ENCODE assay signal across 8 mouse cellular contexts in the genomic region with DNA sequence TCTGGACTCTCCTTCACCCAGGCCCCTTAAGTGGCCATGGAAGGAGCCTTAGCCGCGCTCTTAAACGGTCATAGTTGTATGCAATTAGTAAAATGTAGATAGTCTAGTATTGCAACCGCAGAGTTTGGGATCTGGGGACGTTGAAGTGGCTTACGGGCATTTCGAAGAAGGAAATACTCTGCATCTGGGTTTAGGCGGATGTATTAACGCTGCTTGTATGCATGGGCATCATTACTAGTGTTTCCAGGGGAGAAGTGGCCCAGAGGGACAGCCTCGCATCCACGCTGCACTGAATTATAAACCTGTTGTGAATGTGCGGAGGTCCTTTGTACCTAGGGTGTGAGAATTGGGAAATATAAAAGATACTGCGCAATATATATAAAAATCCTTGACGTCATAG. TPM values are rescaled to one million over a fixed set of nuclear protein-coding genes. Genes with fewer than 3 reads are reported as not detected.
DNase-seq lines count a peak whose midpoint lies in the region; ATAC-seq and TF ChIP-seq lines count a peak whose summit lies in the region.

No protein-coding gene starts in this region.

- DNase-seq in lung, postnatal 14 days: no peak
- DNase-seq in forebrain, embryonic 10.5 days (ENCODE audit: extremely low spot score, low spot score): no peak
- DNase-seq in right cerebral cortex, adult 18-20 months: no peak
- DNase-seq in cerebellum, adult 8-10 months: no peak
- DNase-seq in gastrocnemius, postnatal 4 days (ENCODE audit: low spot score in 2 of 2): no peak

- ATAC-seq in lung, embryonic 16.5 days (ENCODE audit: low read depth): peak; percentile 8
- ATAC-seq in limb, embryonic 12.5 days (ENCODE audit: insufficient number of reproducible peaks, insufficient read depth, low FRiP score, low TSS enrichment, low read depth): no peak

- WGBS in lung, embryonic 16.5 days: 14% methylated on average over 14 of the region's 14 CpGs
- WGBS in forebrain, embryonic 10.5 days: 18% methylated on average over 14 of the region's 14 CpGs
- 12% methylated on average over 14 of the region's 14 CpGs for whole genome bisulfite sequencing in limb, embryonic 12.5 days
- WGBS in olfactory bulb, adult 2 months: 9% methylated on average over 14 of the region's 14 CpGs

- no peaks in the 10 kb centered on the region for H3K36me3 ChIP-seq in lung, embryonic 16.5 days (ENCODE audit: control insufficient read depth, insufficient read depth, low read length)
- H3K36me3 ChIP-seq in forebrain, embryonic 10.5 days (replicated peaks): no peaks in the 10 kb centered on the region
- no peaks in the 10 kb centered on the region for H3K36me3 ChIP-seq in limb, embryonic 12.5 days

- H3K27me3 ChIP-seq in lung, embryonic 16.5 days (ENCODE audit: control insufficient read depth, insufficient read depth, low read depth, low read length): no peaks in the 10 kb centered on the region
- peaks cover 23% of the 10 kb centered on the region for H3K27me3 ChIP-seq in forebrain, embryonic 10.5 days (ENCODE audit: poor library complexity, severe bottlenecking)
- peaks cover 7% of the 10 kb centered on the region; the same call in 1 of the 2 replicates for H3K27me3 ChIP-seq in limb, embryonic 12.5 days

- H3K9ac ChIP-seq in lung, embryonic 16.5 days (ENCODE audit: low read length): peak overlapping the region; percentile 93
- peak overlapping the region; percentile 70 for H3K9ac ChIP-seq in limb, embryonic 12.5 days (replicated peaks)

- peak overlapping the region; percentile 90 for H3K27ac ChIP-seq in lung, embryonic 16.5 days (ENCODE audit: low read length)
- peak overlapping the region; percentile 94 for H3K27ac ChIP-seq in forebrain, embryonic 10.5 days
- peak overlapping the region; percentile 94 for H3K27ac ChIP-seq in limb, embryonic 12.5 days
- H3K27ac ChIP-seq in olfactory bulb, adult 2 months (ENCODE audit: insufficient read depth, low read depth, low read length): peak overlapping the region; percentile 76

- H3K9me3 ChIP-seq in lung, embryonic 16.5 days (ENCODE audit: control insufficient read depth, low read length): no peaks in the 10 kb centered on the region
- H3K9me3 ChIP-seq in forebrain, embryonic 10.5 days: no peaks in the 10 kb centered on the region
- no peaks in the 10 kb centered on the region for H3K9me3 ChIP-seq in limb, embryonic 12.5 days

- peak overlapping the region; percentile 84 for H3K4me3 ChIP-seq in lung, embryonic 16.5 days (ENCODE audit: low read length)
- H3K4me3 ChIP-seq in forebrain, embryonic 10.5 days: peak overlapping the region; percentile 77
- peak overlapping the region; percentile 61 for H3K4me3 ChIP-seq in limb, embryonic 12.5 days (replicated peaks)
- peak overlapping the region; percentile 62 for H3K4me3 ChIP-seq in olfactory bulb, adult 2 months (ENCODE audit: insufficient read depth, low read depth, low read length)

- no peak for TF ChIP-seq POLR2A in olfactory bulb, adult 2 months (IDR thresholded peaks at IDR 0.05; ENCODE audit: insufficient read depth, low read depth, low read length)

- H3K4me1 ChIP-seq in lung, embryonic 16.5 days (replicated peaks; ENCODE audit: control insufficient read depth, insufficient read depth, low read length): peaks cover 7% of the 10 kb centered on the region
- peaks cover 19% of the 10 kb centered on the region for H3K4me1 ChIP-seq in forebrain, embryonic 10.5 days
- no peaks in the 10 kb centered on the region for H3K4me1 ChIP-seq in limb, embryonic 12.5 days (replicated peaks)
- 0 out of 2 replicates have a peak, but pooled peaks cover 2% of the 10 kb centered on the region for H3K4me1 ChIP-seq in olfactory bulb, adult 2 months (ENCODE audit: control insufficient read depth, insufficient read depth, low read length)

- peak overlapping the region; percentile 75 for H3K4me2 ChIP-seq in lung, embryonic 16.5 days (ENCODE audit: low read depth, low read length)
- peak overlapping the region; percentile 66 for H3K4me2 ChIP-seq in limb, embryonic 12.5 days

- TF ChIP-seq CTCF in olfactory bulb, adult 2 months (IDR thresholded peaks at IDR 0.05; ENCODE audit: insufficient read depth, low read depth, low read length): no peak

RNA-seq across cellular contexts. Expression of a gene that starts 25.9 kb away (rescaled TPM):
- polyA plus RNA-seq in lung, embryonic 16.5 days (2015; fragmentation: Nextera tagmentation; extraction: Ambion mirVana): 0.10 and 0.11 TPM in 2 replicates
- polyA plus RNA-seq in forebrain, embryonic 10.5 days (2016; fragmentation: Nextera tagmentation; extraction: Ambion mirVana): 0.65 and 0.92 TPM in 2 replicates
- 3.4 and 3.5 TPM in 2 replicates for polyA plus RNA-seq in limb, embryonic 12.5 days (2016; fragmentation: Nextera tagmentation; extraction: Ambion mirVana)
- polyA plus RNA-seq in olfactory bulb, adult 2 months (2012; ENCODE audit: insufficient read depth, insufficient read length, low replicate concordance, missing spikeins): not detected in 2 replicates
- under 1 TPM; 0.13 to 0.27 TPM for total RNA-seq in gastrocnemius, postnatal 4 days (2021)

RNA-seq across cellular contexts. Expression of a gene that starts 37.5 kb away (rescaled TPM):
- not detected in 2 replicates for polyA plus RNA-seq in lung, embryonic 16.5 days (2015; fragmentation: Nextera tagmentation; extraction: Ambion mirVana)
- polyA plus RNA-seq in forebrain, embryonic 10.5 days (2016; fragmentation: Nextera tagmentation; extraction: Ambion mirVana): 0.22 and 0.25 TPM in 2 replicates
- not detected in 2 replicates for polyA plus RNA-seq in limb, embryonic 12.5 days (2016; fragmentation: Nextera tagmentation; extraction: Ambion mirVana)
- polyA plus RNA-seq in olfactory bulb, adult 2 months (2012; ENCODE audit: insufficient read depth, insufficient read length, low replicate concordance, missing spikeins): not detected in 2 replicates
- total RNA-seq in gastrocnemius, postnatal 4 days (2021): under 1 TPM; 0.12 to 0.18 TPM

RNA-seq across cellular contexts. Expression of a gene that starts 45.5 kb away (rescaled TPM):
- 0.29 and 0.68 TPM in 2 replicates for polyA plus RNA-seq in lung, embryonic 16.5 days (2015; fragmentation: Nextera tagmentation; extraction: Ambion mirVana)
- 9.1 and 10.6 TPM in 2 replicates for polyA plus RNA-seq in forebrain, embryonic 10.5 days (2016; fragmentation: Nextera tagmentation; extraction: Ambion mirVana)
- polyA plus RNA-seq in limb, embryonic 12.5 days (2016; fragmentation: Nextera tagmentation; extraction: Ambion mirVana): 38.7 and 40.5 TPM in 2 replicates
- not detected in 2 replicates for polyA plus RNA-seq in olfactory bulb, adult 2 months (2012; ENCODE audit: insufficient read depth, insufficient read length, low replicate concordance, missing spikeins)
- 1 to 10 TPM; 1.1 to 1.8 TPM for total RNA-seq in gastrocnemius, postnatal 4 days (2021)
